Mouse (Mus musculus) limb, embryonic 14.5 days (tissue): ENCODE measurements around the gene Wdfy3. TPM values are rescaled to one million over a fixed set of nuclear protein-coding genes. Genes with fewer than 3 reads are reported as not detected.
"Not testable (repeated sequence)": the region's sequence is repeated elsewhere in the genome, so short reads cannot be mapped to it uniquely, and the experiment has no call there.

Experiments used
- ATAC-seq: fragments of 200-750 bp; cut with Nextera tagmentation; 2 replicates; pipeline ENCODE4 v1.8.0; 2017; ENCODE audit warnings: low read depth, moderate number of reproducible peaks, moderate TSS enrichment; ENCODE audit not compliant: low FRiP score
- DNase-seq: peaks from one replicate; pipeline ENCODE4 v3.0.0-alpha.2; 2015; ENCODE audit warnings: low spot score
- H3K27ac ChIP-seq: fragments of 300-500 bp; sonication (generic); replicated peaks from 2 replicates; pipeline ENCODE4 v1.5.1; 2014; ENCODE audit warnings: low read depth, mild to moderate bottlenecking, low read length, moderate library complexity, mixed read lengths
- H3K27me3 ChIP-seq: fragments of 300-500 bp; sonication (generic); 2 replicates; pipeline ENCODE4 v1.6.1; 2014; ENCODE audit warnings: low read length, mixed read lengths; ENCODE audit not compliant: control insufficient read depth, insufficient read depth
- H3K36me3 ChIP-seq: fragments of 300-500 bp; sonication (generic); 2 replicates; pipeline ENCODE4 v1.6.1; 2014; ENCODE audit warnings: mild to moderate bottlenecking, low read length, moderate library complexity, mixed read lengths; ENCODE audit not compliant: control insufficient read depth, insufficient read depth
- H3K4me1 ChIP-seq: fragments of 300-500 bp; sonication (generic); 2 replicates; pipeline ENCODE4 v1.6.1; 2014; ENCODE audit warnings: antibody characterized with exemption, low read length, mixed read lengths; ENCODE audit not compliant: control insufficient read depth, insufficient read depth
- H3K4me2 ChIP-seq: fragments of 300-500 bp; sonication (generic); replicated peaks from 2 replicates; pipeline ENCODE4 v1.6.1; 2014; ENCODE audit warnings: low read depth, mild to moderate bottlenecking, low read length, moderate library complexity; ENCODE audit not compliant: severe bottlenecking
- H3K4me3 ChIP-seq: fragments of 300-500 bp; sonication (generic); replicated peaks from 2 replicates; pipeline ENCODE4 v1.5.1; 2014; ENCODE audit warnings: low read length
- H3K9ac ChIP-seq: fragments of 300-500 bp; sonication (generic); 2 replicates; pipeline ENCODE4 v1.6.1; 2014; ENCODE audit warnings: mild to moderate bottlenecking, low read depth, low read length, moderate library complexity; ENCODE audit not compliant: severe bottlenecking
- H3K9me3 ChIP-seq: fragments of 300-500 bp; sonication (generic); 2 replicates; pipeline ENCODE4 v1.6.1; 2016; ENCODE audit warnings: low read length; ENCODE audit not compliant: control insufficient read depth
- POLR2A ChIP-seq: fragments of 200-500 bp; IDR thresholded peaks from 2 replicates; pipeline ENCODE4 v1.8.0; 2012; ENCODE audit warnings: inconsistent platforms, mild to moderate bottlenecking, moderate library complexity, borderline replicate concordance; ENCODE audit not compliant: insufficient read depth, insufficient read length; ENCODE audit errors: extremely low read depth
- WGBS: fragments of 180-500 bp; shearing (Covaris S2); extraction: QIAGEN DNeasy Blood & Tissue Kit; methylation state at CpG from one replicate; pipeline ENCODE4 v1.1.7; 2014; 5-methylcytosine and 5-hydroxymethylcytosine counted together
- polyA plus RNA-seq, 2 experiments: library from polyadenylated mRNA; depleted of rRNA in 1 of 2; stranded (reverse) in 1 of 2; unstranded in 1 of 2; fragments of >200 nt; fragmentation: Nextera tagmentation in 1 of 2; extraction: Ambion mirVana in 1 of 2; gene quantifications; 2 replicates each; pipeline versions ENCODE4 v1.2.1 to v1.2.3; 2012 to 2014

Gene Wdfy3
- polyA plus RNA-seq, 2 experiments = 21.1 to 30.9 TPM

DNA sequence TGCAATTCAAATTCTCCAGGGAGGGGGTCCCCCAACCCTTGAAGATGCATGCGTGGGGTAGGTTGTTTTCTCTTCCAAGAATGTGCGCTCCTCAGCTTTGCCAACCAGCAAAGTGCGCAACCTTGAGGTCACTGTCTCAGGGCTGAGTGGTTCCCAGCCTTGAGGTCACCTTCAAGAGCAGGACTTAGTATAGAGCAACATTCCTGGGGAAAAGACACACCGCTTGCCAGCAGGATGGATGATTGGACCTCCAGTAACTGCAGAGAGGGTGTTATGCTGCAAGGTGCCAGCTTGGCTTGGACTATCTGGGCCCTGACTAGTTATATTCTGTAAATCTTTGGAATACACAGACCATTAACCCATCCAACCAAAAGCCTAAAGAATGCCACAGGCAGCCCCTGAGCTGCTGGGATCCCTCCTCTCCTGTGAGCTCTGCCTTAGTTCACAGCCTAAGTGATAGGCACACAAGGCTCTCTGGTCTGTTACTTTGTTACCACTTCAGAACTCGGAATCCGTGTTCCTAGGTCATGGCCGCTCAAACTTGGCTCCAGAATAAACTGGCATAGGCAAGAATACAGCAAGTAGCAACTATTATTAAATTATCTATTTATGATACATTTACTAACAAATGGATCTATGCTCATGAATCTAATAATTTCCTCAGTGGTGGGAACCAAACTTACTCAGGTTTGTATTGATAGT, 76.6 kb downstream of the Wdfy3 start:
- DNase-seq (no peak), ATAC-seq (no peak)
- Histone ChIP-seq H3K27ac (no peak overlapping the region), H3K4me2 (no peak overlapping the region), H3K36me3 (no peaks in the 10 kb centered on the region), H3K9ac (no peak overlapping the region), H3K4me3 (no peak overlapping the region), H3K9me3 (no peaks in the 10 kb centered on the region), H3K27me3 (no peaks in the 10 kb centered on the region), H3K4me1 (peaks cover 10% of the 10 kb centered on the region; the same call in 1 of the 2 replicates)
- WGBS = 95% methylated on average over 7 of the region's 7 CpGs
- no peak for TF ChIP-seq POLR2A

GRCm38 (mm10) chr5:101990298-101990845, 79.3 kb downstream of the Wdfy3 start:
- no peak overlapping the region for H3K4me3 ChIP-seq
- no peaks in the 10 kb centered on the region for H3K36me3 ChIP-seq
- no peak for TF ChIP-seq POLR2A
- H3K9me3 ChIP-seq = no peaks in the 10 kb centered on the region
- H3K4me2 ChIP-seq = no peak overlapping the region
- ATAC-seq (no peak), DNase-seq (no peak)
- 75% methylated on average over 7 of the region's 7 CpGs for whole genome bisulfite sequencing
- no peak overlapping the region for H3K27ac ChIP-seq
- H3K4me1 ChIP-seq = peaks cover 12% of the 10 kb centered on the region; the same call in 1 of the 2 replicates
- no peak overlapping the region for H3K9ac ChIP-seq
- no peaks in the 10 kb centered on the region for H3K27me3 ChIP-seq

DNA sequence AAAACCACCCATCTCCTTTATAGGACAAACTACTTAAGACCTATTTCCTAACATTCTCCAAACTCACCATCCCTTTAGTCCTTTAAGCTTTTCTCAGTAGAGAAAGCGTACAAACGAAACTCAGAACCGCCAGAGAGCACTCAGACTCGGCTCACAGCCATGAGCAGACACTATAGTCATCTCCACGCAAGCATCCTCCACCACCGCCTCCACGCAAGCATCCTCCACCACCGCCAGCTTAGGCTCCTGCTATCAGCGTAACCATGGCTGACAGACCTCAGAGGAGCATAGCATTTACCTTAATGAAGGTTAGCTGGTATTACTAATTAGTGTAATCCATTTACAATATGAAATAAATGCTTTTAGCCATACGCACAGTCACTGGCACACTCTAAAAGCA, 81.2 kb downstream of the Wdfy3 start:
- Histone ChIP-seq H3K9me3 (no peaks in the 10 kb centered on the region), H3K27me3 (no peaks in the 10 kb centered on the region), H3K27ac (no peak overlapping the region), H3K4me3 (no peak overlapping the region), H3K4me1 (peaks cover 5% of the 10 kb centered on the region; the same call in 1 of the 2 replicates), H3K36me3 (no peaks in the 10 kb centered on the region), H3K4me2 (no peak overlapping the region), H3K9ac (no peak overlapping the region)
- no peak for TF ChIP-seq POLR2A
- DNase-seq = no peak
- 95% methylated on average over 10 of the region's 10 CpGs for WGBS
- ATAC-seq = no peak

- Histone ChIP-seq H3K9ac (no peak overlapping the region), H3K36me3 (peaks cover 1% of the 10 kb centered on the region), H3K4me1 (peaks cover 5% of the 10 kb centered on the region; the same call in 1 of the 2 replicates), H3K27me3 (no peaks in the 10 kb centered on the region), H3K9me3 (no peaks in the 10 kb centered on the region), H3K4me2 (no peak overlapping the region), H3K27ac (no peak overlapping the region), H3K4me3 (no peak overlapping the region)
- ATAC-seq (no peak), DNase-seq (no peak)
- TF ChIP-seq POLR2A = no peak
- WGBS = 61% methylated on average over 3 of the region's 3 CpGs
Measured at GRCm38 (mm10) chr5:101986694-101987093, 83.0 kb downstream of the Wdfy3 start.

GRCm38 (mm10) chr5:101982239-101982638, 87.5 kb downstream of the Wdfy3 start:
- WGBS = 94% methylated on average over 5 of the region's 5 CpGs
- Histone ChIP-seq H3K27me3 (no peaks in the 10 kb centered on the region), H3K4me3 (no peak overlapping the region), H3K4me1 (peaks cover 2% of the 10 kb centered on the region; the same call in 1 of the 2 replicates), H3K9ac (no peak overlapping the region), H3K27ac (no peak overlapping the region), H3K9me3 (no peaks in the 10 kb centered on the region), H3K36me3 (peaks cover 25% of the 10 kb centered on the region), H3K4me2 (no peak overlapping the region)
- no peak for TF ChIP-seq POLR2A
- DNase-seq (no peak), ATAC-seq (no peak)

GRCm38 (mm10) chr5:101979594-101979993, 90.1 kb downstream of the Wdfy3 start:
- 94% methylated on average over 6 of the region's 6 CpGs for WGBS
- Histone ChIP-seq H3K4me1 (no peaks in the 10 kb centered on the region), H3K4me2 (no peak overlapping the region), H3K27ac (no peak overlapping the region), H3K9ac (no peak overlapping the region), H3K9me3 (no peaks in the 10 kb centered on the region), H3K4me3 (no peak overlapping the region), H3K27me3 (no peaks in the 10 kb centered on the region), H3K36me3 (peaks cover 25% of the 10 kb centered on the region)
- ATAC-seq (no peak), DNase-seq (no peak)
- TF ChIP-seq POLR2A = no peak

DNA sequence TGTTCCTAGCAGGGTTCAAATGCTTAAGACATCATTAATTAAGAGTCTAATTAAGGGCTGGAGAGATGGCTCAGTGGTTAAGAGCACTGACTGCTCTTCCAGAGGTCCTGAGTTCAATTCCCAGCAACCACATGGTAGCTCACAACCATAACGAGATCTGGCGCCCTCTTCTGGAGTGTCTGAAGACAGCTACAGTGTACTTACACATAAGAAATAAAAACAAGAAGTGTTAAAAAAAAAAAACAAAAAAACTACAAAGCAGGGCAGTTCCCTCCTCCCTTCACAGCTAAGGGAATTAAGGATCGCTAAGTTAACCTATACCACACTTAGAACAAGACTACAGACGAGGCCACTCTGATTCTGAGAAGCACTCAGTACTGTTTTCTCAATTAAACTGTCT, 97.1 kb downstream of the Wdfy3 start:
- H3K9me3 ChIP-seq, H3K27me3 ChIP-seq, H3K27ac ChIP-seq, H3K4me1 ChIP-seq, H3K4me3 ChIP-seq, ATAC-seq, DNase-seq, H3K4me2 ChIP-seq, H3K9ac ChIP-seq: not testable (repeated sequence)
- WGBS = 72% methylated on average over 4 of the region's 4 CpGs
- H3K36me3 ChIP-seq = peaks cover 10% of the 10 kb centered on the region
